Mouse (Mus musculus) hindbrain, embryonic 11.5 days (tissue): ENCODE data around the gene Irx4. TPM values are rescaled to one million over a fixed set of nuclear protein-coding genes. Genes with fewer than 3 reads are reported as not detected.

Experiments used
- ATAC-seq: fragments of 200-750 bp; cut with Nextera tagmentation; 2 replicates; pipeline ENCODE4 v1.8.0; 2017; ENCODE audit warnings: mild to moderate bottlenecking, moderate TSS enrichment, moderate library complexity; ENCODE audit not compliant: low FRiP score
- DNase-seq: peaks from one replicate; pipeline ENCODE4 v3.0.0-alpha.2; 2015; ENCODE audit warnings: low spot score
- H3K27ac ChIP-seq: fragments of 300-500 bp; sonication (generic); 2 replicates; pipeline ENCODE4 v1.5.1; 2014; ENCODE audit warnings: mild to moderate bottlenecking, low read depth, low read length
- H3K27me3 ChIP-seq: fragments of 300-500 bp; sonication (generic); 2 replicates; pipeline ENCODE4 v1.6.1; 2014; ENCODE audit warnings: mild to moderate bottlenecking, low read length, moderate library complexity, mixed read lengths; ENCODE audit not compliant: control insufficient read depth, insufficient read depth
- H3K36me3 ChIP-seq: fragments of 300-500 bp; sonication (generic); 2 replicates; pipeline ENCODE4 v1.6.1; 2014; ENCODE audit warnings: mild to moderate bottlenecking, low read length, moderate library complexity, mixed read lengths; ENCODE audit not compliant: control insufficient read depth, insufficient read depth
- H3K4me1 ChIP-seq: fragments of 300-500 bp; sonication (generic); replicated peaks from 2 replicates; pipeline ENCODE4 v1.6.1; 2014; ENCODE audit warnings: low read length, mixed read lengths; ENCODE audit not compliant: control insufficient read depth, insufficient read depth
- H3K4me2 ChIP-seq: fragments of 300-500 bp; sonication (generic); replicated peaks from 2 replicates; pipeline ENCODE4 v1.6.1; 2014; ENCODE audit warnings: mild to moderate bottlenecking, low read depth, low read length
- H3K4me3 ChIP-seq: fragments of 300-500 bp; sonication (generic); 2 replicates; pipeline ENCODE4 v1.5.1; 2014; ENCODE audit warnings: low read depth, low read length
- H3K9ac ChIP-seq: fragments of 300-500 bp; sonication (generic); 2 replicates; pipeline ENCODE4 v1.6.1; 2014; ENCODE audit warnings: low read depth, low read length
- H3K9me3 ChIP-seq: fragments of 300-500 bp; sonication (generic); 2 replicates; pipeline ENCODE4 v1.6.1; 2016; ENCODE audit warnings: low read length; ENCODE audit not compliant: control insufficient read depth
- WGBS: fragments of 180-500 bp; shearing (Covaris S2); extraction: QIAGEN DNeasy Blood & Tissue Kit; methylation state at CpG from one replicate; pipeline ENCODE4 v1.1.7; 2014; 5-methylcytosine and 5-hydroxymethylcytosine counted together
- polyA plus RNA-seq: library from polyadenylated mRNA; unstranded; fragments of >200 nt; fragmentation: Nextera tagmentation; extraction: Ambion mirVana; gene quantifications from 2 replicates; pipeline ENCODE4 v1.2.1, GENCODE M21; 2014

Irx4 gene
- polyA plus RNA-seq, 1 experiment from 2014 or later: 4.1 TPM

DNA sequence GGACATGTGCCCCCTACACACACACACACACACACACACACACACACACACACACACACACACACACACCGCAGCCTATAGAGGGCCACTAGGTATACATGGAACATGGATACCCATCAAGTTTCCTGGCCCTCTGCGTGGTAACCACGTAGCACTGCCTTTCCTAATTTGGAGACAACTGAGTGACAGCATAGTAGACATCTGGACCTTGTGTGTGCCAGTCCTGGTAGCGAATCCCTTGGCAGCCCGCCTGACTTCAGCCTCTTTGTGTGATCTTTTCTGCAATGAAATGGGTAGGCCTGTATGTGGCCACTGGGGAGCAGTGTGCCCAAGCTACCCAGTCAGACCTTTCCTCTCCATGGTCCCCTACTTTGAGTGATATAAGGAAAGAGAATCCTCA is 39.0 kb downstream of the Irx4 start:
- ATAC-seq (no peak), DNase-seq (no peak)
- 86% methylated on average over 5 of the region's 5 CpGs for WGBS
- Histone ChIP-seq H3K4me2 (no peak overlapping the region), H3K9me3 (no peaks in the 10 kb centered on the region), H3K4me1 (no peaks in the 10 kb centered on the region), H3K9ac (no peak overlapping the region), H3K36me3 (no peaks in the 10 kb centered on the region), H3K27me3 (no peaks in the 10 kb centered on the region), H3K4me3 (no peak overlapping the region), H3K27ac (no peak overlapping the region)

DNA sequence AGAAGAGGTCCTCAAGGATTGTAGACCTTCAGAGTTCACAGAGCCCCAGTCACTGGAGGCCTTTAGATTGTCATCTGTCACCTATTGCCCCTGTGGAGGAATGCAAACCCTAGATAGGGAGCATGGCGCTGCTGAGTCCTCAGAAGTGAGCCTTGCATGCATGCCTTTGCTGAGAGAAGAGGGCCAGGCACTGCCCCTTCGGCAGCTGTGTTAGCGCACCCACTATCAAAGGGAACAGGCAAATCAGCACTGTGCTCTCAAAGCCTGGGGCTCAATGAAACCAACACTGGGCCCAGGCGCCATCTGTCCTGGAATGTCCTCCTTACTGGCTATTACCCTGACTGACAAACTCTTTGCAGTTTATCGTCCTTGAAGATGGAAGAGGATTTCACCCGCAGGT is 44.5 kb downstream of the Irx4 start:
- WGBS: 59% methylated on average over 6 of the region's 6 CpGs
- H3K4me1 ChIP-seq: no peaks in the 10 kb centered on the region

DNA sequence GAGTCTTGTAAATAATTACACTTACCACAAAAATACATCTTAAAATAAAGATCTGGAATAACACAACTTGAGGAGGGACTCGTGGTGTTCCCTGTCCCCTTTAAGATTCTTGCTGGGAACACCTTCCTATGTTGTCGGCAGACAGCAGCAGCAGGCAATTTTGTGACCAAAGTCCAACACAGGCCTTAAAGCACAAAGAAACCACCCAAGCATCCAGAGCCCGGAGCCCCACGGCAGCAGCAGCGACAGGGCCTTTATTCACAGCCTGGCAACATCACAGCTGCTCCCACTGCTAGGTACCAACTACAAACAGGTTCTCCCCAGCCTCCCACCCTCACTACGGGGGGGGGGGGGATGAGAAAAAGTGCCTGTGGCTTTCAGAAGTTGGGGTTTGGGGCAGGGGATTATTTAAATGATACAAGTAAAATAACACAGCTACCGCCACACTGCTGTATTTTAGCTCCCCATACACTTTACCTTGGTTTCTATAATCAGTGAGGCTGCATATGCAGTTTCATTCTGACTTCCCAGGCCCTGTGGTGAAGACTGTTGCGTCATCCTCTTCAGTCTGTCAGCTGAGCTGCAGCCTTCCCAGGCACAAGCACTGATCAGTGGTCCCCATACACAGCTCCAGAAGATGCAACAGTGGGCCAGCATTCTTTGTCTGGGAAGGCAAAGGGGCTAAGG is 45.3 kb downstream of the Irx4 start:
- no peak overlapping the region for H3K4me3 ChIP-seq
- no peaks in the 10 kb centered on the region for H3K36me3 ChIP-seq
- no peak overlapping the region for H3K4me2 ChIP-seq
- no peak; the same call in 1 of the 2 replicates for ATAC-seq
- no peak overlapping the region for H3K27ac ChIP-seq
- WGBS: 34% methylated on average over 7 of the region's 8 CpGs
- H3K9me3 ChIP-seq: no peaks in the 10 kb centered on the region
- H3K4me1 ChIP-seq: no peaks in the 10 kb centered on the region
- H3K9ac ChIP-seq: no peak overlapping the region
- H3K27me3 ChIP-seq: no peaks in the 10 kb centered on the region; the same call in 1 of the 2 replicates
- DNase-seq: peak; percentile 45

More for the DNA sequence above, 44.5 kb downstream of the Irx4 start:
- no peak overlapping the region for H3K27ac ChIP-seq
- H3K9ac ChIP-seq: no peak overlapping the region
- H3K4me2 ChIP-seq: no peak overlapping the region
- H3K9me3 ChIP-seq: no peaks in the 10 kb centered on the region
- ATAC-seq (no peak), DNase-seq (no peak)
- no peaks in the 10 kb centered on the region for H3K36me3 ChIP-seq
- H3K4me3 ChIP-seq: no peak overlapping the region
- H3K27me3 ChIP-seq: no peaks in the 10 kb centered on the region; the same call in 1 of the 2 replicates

DNA sequence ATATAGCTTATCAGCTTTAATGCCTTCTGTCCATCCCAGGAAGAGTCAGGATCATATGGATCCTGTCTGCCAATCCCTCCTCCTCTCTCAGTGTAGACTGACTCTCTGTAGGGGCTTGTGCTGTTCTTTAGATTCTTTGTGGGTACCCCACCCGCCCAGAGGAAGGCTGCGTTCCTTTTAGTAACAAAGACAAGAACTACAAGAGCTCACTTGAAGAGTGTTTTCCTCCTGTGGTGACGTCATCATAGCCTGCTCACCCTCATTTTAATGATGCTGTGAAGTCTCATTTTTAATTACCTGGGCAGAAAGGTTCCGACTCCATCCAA is 45.8 kb downstream of the Irx4 start:
- no peak for DNase-seq
- Histone ChIP-seq H3K36me3 (no peaks in the 10 kb centered on the region), H3K4me1 (no peaks in the 10 kb centered on the region), H3K9ac (no peak overlapping the region), H3K9me3 (no peaks in the 10 kb centered on the region), H3K4me2 (no peak overlapping the region), H3K4me3 (no peak overlapping the region), H3K27me3 (no peaks in the 10 kb centered on the region; the same call in 1 of the 2 replicates), H3K27ac (no peak overlapping the region)
- ATAC-seq: no peak
- 56% methylated on average over 4 of the region's 4 CpGs for WGBS

DNA sequence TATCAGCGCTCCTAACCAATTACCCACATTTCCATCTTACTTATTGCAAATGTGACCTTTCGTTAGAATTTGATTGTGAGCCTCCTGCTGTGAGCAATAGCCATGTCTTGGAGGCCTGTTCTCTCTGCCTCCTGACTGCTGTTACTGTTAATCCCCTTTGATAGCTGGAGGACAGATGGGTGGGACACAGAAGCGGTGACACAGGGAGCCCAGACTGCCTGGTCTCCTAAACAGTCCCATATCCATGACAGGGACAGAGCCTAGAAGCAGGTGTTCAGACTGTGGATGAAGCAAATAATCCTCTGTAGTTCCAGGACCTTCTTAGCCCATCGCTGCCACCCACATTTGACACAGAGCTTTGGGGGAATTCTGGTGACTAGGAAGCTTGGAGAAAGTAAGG is 46.2 kb downstream of the Irx4 start:
- H3K4me3 ChIP-seq: no peak overlapping the region
- no peak overlapping the region for H3K4me2 ChIP-seq
- H3K27me3 ChIP-seq: no peaks in the 10 kb centered on the region; the same call in 1 of the 2 replicates
- 65% methylated on average over 4 of the region's 4 CpGs for WGBS
- no peaks in the 10 kb centered on the region for H3K36me3 ChIP-seq
- no peak overlapping the region for H3K27ac ChIP-seq
- ATAC-seq: no peak
- no peak for DNase-seq
- H3K4me1 ChIP-seq: no peaks in the 10 kb centered on the region
- H3K9ac ChIP-seq: no peak overlapping the region
- no peaks in the 10 kb centered on the region for H3K9me3 ChIP-seq

DNA sequence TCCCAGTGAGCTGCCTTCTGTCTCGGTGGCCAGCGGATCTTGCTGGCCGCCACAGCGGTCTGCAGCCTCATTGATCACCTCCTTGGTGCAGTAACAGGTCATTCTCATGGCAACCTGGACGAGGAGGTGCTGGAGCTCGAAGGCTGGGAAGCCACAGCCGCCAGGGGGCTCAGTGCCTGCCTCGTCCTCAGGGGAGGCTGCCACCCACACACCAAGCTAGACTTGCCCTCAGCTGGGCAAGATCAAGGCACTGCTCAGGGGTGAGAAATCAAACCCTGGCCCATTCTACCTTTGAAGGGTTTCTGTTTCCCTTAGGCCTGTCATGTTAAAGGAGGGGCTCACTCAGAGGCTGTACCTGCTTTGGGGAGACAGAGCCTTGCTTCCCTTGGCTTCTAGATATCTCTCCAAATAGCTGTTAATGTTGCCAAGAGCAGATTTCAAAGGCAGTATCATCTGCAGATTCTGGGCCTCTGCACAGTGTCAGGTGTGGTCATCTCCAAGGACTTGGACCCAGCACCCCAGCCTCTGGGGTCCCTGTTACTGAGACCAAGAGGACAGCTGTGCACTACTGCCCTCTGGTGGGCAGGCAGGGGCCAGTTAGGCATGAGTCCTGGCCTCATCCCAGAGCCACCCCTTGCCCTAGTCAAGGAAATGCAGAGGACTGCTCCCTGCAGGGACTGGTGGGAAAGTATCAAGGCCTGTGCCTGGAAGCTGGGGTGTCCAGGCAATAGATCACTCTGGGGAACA is 50.1 kb downstream of the Irx4 start:
- peak; percentile 76; the same call in 1 of the 2 replicates for ATAC-seq

More for the DNA sequence above, 50.1 kb downstream of the Irx4 start:
- Histone ChIP-seq H3K36me3 (no peaks in the 10 kb centered on the region), H3K27me3 (no peaks in the 10 kb centered on the region; the same call in 1 of the 2 replicates), H3K9me3 (no peaks in the 10 kb centered on the region), H3K4me3 (no peak overlapping the region), H3K9ac (no peak overlapping the region), H3K4me1 (no peaks in the 10 kb centered on the region), H3K4me2 (no peak overlapping the region), H3K27ac (no peak overlapping the region)
- peak; percentile 81 for DNase-seq
- 29% methylated on average over 8 of the region's 8 CpGs for WGBS

Other genes starting within 250 kb of the Irx4 start
- gene Mrpl36, start 68.0 kb downstream of the Irx4 start, polyA plus RNA-seq: 121 and 125 TPM in 2 replicates
- gene Ndufs6, start 68.1 kb downstream of the Irx4 start, polyA plus RNA-seq: 311 and 321 TPM in 2 replicates
- gene Lpcat1, start 206.7 kb downstream of the Irx4 start, polyA plus RNA-seq: 51.2 and 51.5 TPM in 2 replicates